Mouse (Mus musculus) MEL (cell line): ENCODE data around the gene Fam78b.

Experiments
- CTCF ChIP-seq, 3 experiments: IDR thresholded peaks in 2 of 3; conservative IDR thresholded peaks in 1 of 3; 2 replicates each; pipeline ENCODE4 v1.5.1; 2011 to 2012; ENCODE audit warnings: low read length in 3 of 3, low read depth in 2 of 3, mild to moderate bottlenecking in 2 of 3, improper control_type of control experiment in 1 of 3, inconsistent platforms in 1 of 3, mixed read lengths in 1 of 3, moderate library complexity in 1 of 3; ENCODE audit not compliant: control insufficient read depth in 1 of 3, insufficient read depth in 1 of 3, poor library complexity in 1 of 3, severe bottlenecking in 1 of 3
- E2F4 ChIP-seq: IDR thresholded peaks from 2 replicates; pipeline ENCODE4 v1.6.1; 2011; ENCODE audit warnings: low read depth, low read length, improper control_type of control experiment, borderline replicate concordance
- MXI1 ChIP-seq: IDR thresholded peaks from 2 replicates; pipeline ENCODE4 v1.6.1; 2011; ENCODE audit warnings: mild to moderate bottlenecking, low read depth, low read length, improper control_type of control experiment

DNA sequence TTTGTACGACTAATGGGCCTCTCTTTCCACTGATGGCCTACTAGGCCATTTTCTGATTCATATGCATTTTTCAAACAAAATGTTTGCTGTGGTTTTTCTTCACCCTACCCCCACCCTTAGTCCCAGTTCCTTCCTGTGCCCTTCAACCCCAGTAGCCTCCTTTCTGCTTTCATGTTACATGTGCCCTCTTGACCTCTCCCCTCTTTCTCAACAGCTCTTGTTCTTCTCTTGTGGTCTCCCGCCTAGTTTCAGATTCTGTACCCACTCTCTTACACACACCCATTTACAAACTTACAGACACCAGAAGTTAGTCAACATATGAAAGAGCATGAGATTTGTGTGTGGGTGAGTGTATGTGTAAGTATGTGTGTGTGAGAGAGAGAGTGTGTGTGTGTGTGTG, 3.4 kb downstream of the Fam78b start:
- no peak for TF ChIP-seq MXI1
- TF ChIP-seq E2F4 = no peak
- TF ChIP-seq CTCF (IDR thresholded peaks at IDR 0.05 in 2 of 3, conservative IDR thresholded peaks at IDR 0.05 in 1 of 3; ENCODE audit: control insufficient read depth in 1 of 3, insufficient read depth in 1 of 3, low read depth in 2 of 3, low read length in 3 of 3, poor library complexity in 1 of 3, severe bottlenecking in 1 of 3) = no peak
